Mouse (Mus musculus) C2C12 (cell line): ENCODE results near the gene Neurl1b. TPM values are rescaled to one million over a fixed set of nuclear protein-coding genes. Genes with fewer than 3 reads are reported as not detected.

ENCODE experiments used
- H3K27me3 ChIP-seq: one replicate; pipeline ENCODE4 v1.6.1; 2011; ENCODE audit not compliant: control insufficient read depth, insufficient read depth, insufficient read length
- H3K36me3 ChIP-seq: one replicate; pipeline ENCODE4 v1.6.1; 2011; ENCODE audit not compliant: control insufficient read depth, insufficient read depth
- H3K4me3 ChIP-seq: one replicate; pipeline ENCODE4 v1.5.1; 2011; ENCODE audit warnings: mild to moderate bottlenecking, control low read depth; ENCODE audit not compliant: poor library complexity, insufficient read depth, severe bottlenecking
- H3K79me2 ChIP-seq: one replicate; pipeline ENCODE4 v1.6.1; 2011; ENCODE audit not compliant: control insufficient read depth, insufficient read depth
- H3K79me3 ChIP-seq: one replicate; pipeline ENCODE4 v1.6.1; 2011; ENCODE audit warnings: low read depth, control low read depth
- H3ac ChIP-seq: one replicate; pipeline ENCODE3; 2011; ENCODE audit warnings: low read depth; ENCODE audit not compliant: control insufficient read depth, insufficient read length
- CEBPB ChIP-seq: IDR thresholded peaks from one replicate; pipeline ENCODE4 v1.6.1; 2011; ENCODE audit warnings: low read depth, mild to moderate bottlenecking, control low read depth, moderate library complexity
- CTCF ChIP-seq: IDR thresholded peaks from one replicate; pipeline ENCODE4 v1.5.1; 2011; ENCODE audit not compliant: control insufficient read depth, insufficient read depth, insufficient read length
- FOSL1 ChIP-seq: IDR thresholded peaks from one replicate; pipeline ENCODE4 v1.8.0; 2011; ENCODE audit warnings: mild to moderate bottlenecking, low read length; ENCODE audit not compliant: poor library complexity, insufficient read depth, severe bottlenecking
- MAX ChIP-seq: IDR thresholded peaks from one replicate; pipeline ENCODE4 v1.6.1; 2011; ENCODE audit warnings: mild to moderate bottlenecking, control low read depth
- MYOD1 ChIP-seq: IDR thresholded peaks from one replicate; pipeline ENCODE4 v1.6.1; 2011; ENCODE audit warnings: low read depth; ENCODE audit not compliant: control insufficient read depth, insufficient read length
- MYOG ChIP-seq: IDR thresholded peaks from one replicate; pipeline ENCODE4 v1.6.1; 2011; ENCODE audit not compliant: control insufficient read depth, insufficient read length; ENCODE audit errors: extremely low read depth
- USF1 ChIP-seq: IDR thresholded peaks from one replicate; pipeline ENCODE4 v1.6.1; 2011; ENCODE audit warnings: low read depth, mild to moderate bottlenecking, control low read depth, moderate library complexity
- polyA plus RNA-seq: library from polyadenylated mRNA; unstranded; fragments of >200 nt; fragmentation: generic; extraction: Trizol; gene quantifications from one replicate; pipeline ENCODE4 v1.2.1, GENCODE M21; 2012; ENCODE audit warnings: missing spikeins

Gene Neurl1b
- polyA plus RNA-seq, 1 experiment = 0.22 TPM

GRCm38 (mm10) chr17:26484626-26485421 lies 70.2 kb downstream of the Neurl1b start:
- Histone ChIP-seq H3K79me2 (no peaks in the 10 kb centered on the region), H3K4me3 (no peak overlapping the region), H3K27me3 (no peaks in the 10 kb centered on the region), H3K79me3 (no peaks in the 10 kb centered on the region), H3ac (no peak overlapping the region), H3K36me3 (no peaks in the 10 kb centered on the region)
- no peak for TF ChIP-seq MYOG
- no peak for TF ChIP-seq MAX
- TF ChIP-seq CEBPB = no peak
- TF ChIP-seq USF1 = no peak
- no peak for TF ChIP-seq MYOD1
- no peak for TF ChIP-seq CTCF
- no peak for TF ChIP-seq FOSL1

GRCm38 (mm10) chr17:26487266-26487665 lies 72.6 kb downstream of the Neurl1b start:
- TF ChIP-seq MYOD1 (no peak), CEBPB (no peak), MYOG (no peak), CTCF (no peak), USF1 (no peak), MAX (no peak), FOSL1 (no peak)
- H3K4me3 ChIP-seq = no peak overlapping the region

GRCm38 (mm10) chr17:26487917-26488316 lies 73.3 kb downstream of the Neurl1b start:
- TF ChIP-seq CEBPB = no peak
- TF ChIP-seq MYOG = no peak
- no peak for TF ChIP-seq FOSL1
- TF ChIP-seq MYOD1 = no peak
- TF ChIP-seq CTCF = no peak
- TF ChIP-seq MAX = no peak
- TF ChIP-seq USF1 = no peak
- no peaks in the 10 kb centered on the region for H3K36me3 ChIP-seq
- H3K79me3 ChIP-seq = no peaks in the 10 kb centered on the region
- no peak overlapping the region for H3ac ChIP-seq
- H3K27me3 ChIP-seq = no peaks in the 10 kb centered on the region
- H3K4me3 ChIP-seq = no peak overlapping the region
- H3K79me2 ChIP-seq = no peaks in the 10 kb centered on the region

More at GRCm38 (mm10) chr17:26487266-26487665, 72.6 kb downstream of the Neurl1b start:
- H3K79me3 ChIP-seq = no peaks in the 10 kb centered on the region
- no peaks in the 10 kb centered on the region for H3K27me3 ChIP-seq
- H3ac ChIP-seq = no peak overlapping the region
- no peaks in the 10 kb centered on the region for H3K79me2 ChIP-seq
- H3K36me3 ChIP-seq = no peaks in the 10 kb centered on the region

GRCm38 (mm10) chr17:26488711-26489403 lies 74.2 kb downstream of the Neurl1b start:
- H3K27me3 ChIP-seq = no peaks in the 10 kb centered on the region
- no peak for TF ChIP-seq MYOD1
- no peaks in the 10 kb centered on the region for H3K79me2 ChIP-seq
- no peaks in the 10 kb centered on the region for H3K36me3 ChIP-seq
- no peak overlapping the region for H3ac ChIP-seq
- no peaks in the 10 kb centered on the region for H3K79me3 ChIP-seq
- no peak overlapping the region for H3K4me3 ChIP-seq

GRCm38 (mm10) chr17:26490072-26490471 lies 75.4 kb downstream of the Neurl1b start:
- TF ChIP-seq USF1 (no peak), MYOG (no peak), MYOD1 (no peak), FOSL1 (no peak), CTCF (no peak), MAX (no peak), CEBPB (no peak)
- Histone ChIP-seq H3K4me3 (no peak overlapping the region), H3K79me2 (no peaks in the 10 kb centered on the region), H3K36me3 (no peaks in the 10 kb centered on the region), H3K79me3 (no peaks in the 10 kb centered on the region), H3ac (no peak overlapping the region), H3K27me3 (no peaks in the 10 kb centered on the region)
